Comparison of ENCODE assay signal across 11 mouse cellular contexts in the genomic region with DNA sequence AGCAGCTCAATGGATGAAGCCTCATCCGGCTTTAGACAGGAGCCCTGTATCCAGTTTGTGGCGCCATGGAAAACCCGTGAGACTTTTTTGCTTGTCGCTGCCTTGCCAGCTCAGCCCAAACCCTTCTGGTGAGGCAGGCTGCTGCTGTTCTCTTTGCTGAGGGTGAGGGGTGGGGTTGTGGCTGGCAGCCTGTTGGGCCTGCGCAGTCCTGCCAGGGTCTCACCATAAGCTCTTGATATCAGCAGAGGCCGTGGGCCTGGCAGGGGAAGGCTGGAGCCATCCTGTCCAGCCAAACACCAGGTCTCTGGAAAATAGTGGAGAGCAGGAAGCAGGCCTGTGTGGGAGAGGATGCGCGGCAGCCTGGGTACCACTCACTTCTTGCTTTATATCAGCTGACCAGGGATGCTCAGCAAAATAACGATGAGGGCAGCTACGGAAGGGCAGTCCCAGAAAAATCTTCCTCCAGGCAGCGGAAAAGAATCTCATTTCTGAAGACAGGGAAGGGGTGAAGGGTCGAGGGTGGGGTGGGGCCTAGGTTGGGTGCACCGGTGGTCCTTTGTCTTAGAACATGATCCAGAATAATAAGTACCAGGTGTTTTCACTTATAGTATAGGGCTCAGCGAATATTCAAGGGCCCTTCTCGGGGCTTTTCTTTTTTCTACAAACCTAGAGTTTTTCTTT.
DNase-seq lines count a peak whose midpoint lies in the region; ATAC-seq lines count a peak whose summit lies in the region.
"Had no signal": no experiment of that assay in that cellular context is flagged by ENCODE, and none has a peak within 500 bp of the region (broad histone marks: within the 10 kb centered on the region; RNA-seq: fewer than 3 reads in every experiment).

No protein-coding gene starts in this region.

- 55% methylated on average over 15 of the region's 15 CpGs for WGBS in heart, embryonic 11.5 days (ENCODE audit: insufficient replicate concordance)
- WGBS in embryonic facial prominence, embryonic 11.5 days = 33% methylated on average over 15 of the region's 15 CpGs
- 60% methylated on average over 15 of the region's 15 CpGs for WGBS in hindbrain, embryonic 15.5 days
- WGBS in limb, embryonic 13.5 days = 36% methylated on average over 15 of the region's 15 CpGs

- no peaks in the 10 kb centered on the region for H3K36me3 ChIP-seq in heart, embryonic 11.5 days (ENCODE audit: control insufficient read depth, insufficient read depth, low read length)
- H3K36me3 ChIP-seq in embryonic facial prominence, embryonic 11.5 days (replicated peaks; ENCODE audit: control insufficient read depth, insufficient read depth, low read depth, low read length) = no peaks in the 10 kb centered on the region
- no peaks in the 10 kb centered on the region for H3K36me3 ChIP-seq in hindbrain, embryonic 15.5 days
- H3K36me3 ChIP-seq in limb, embryonic 13.5 days = no peaks in the 10 kb centered on the region
- H3K36me3 ChIP-seq: stomach, embryonic 15.5 days had no signal

- H3K4me2 ChIP-seq in heart, embryonic 11.5 days = no peak overlapping the region
- H3K4me2 ChIP-seq in embryonic facial prominence, embryonic 11.5 days (ENCODE audit: low read depth, low read length) = no peak overlapping the region
- H3K4me2 ChIP-seq in hindbrain, embryonic 15.5 days = no peak overlapping the region
- H3K4me2 ChIP-seq in limb, embryonic 13.5 days (replicated peaks) = peak overlapping the region; percentile 24; the same call in 1 of the 2 replicates
- H3K4me2 ChIP-seq: stomach, embryonic 15.5 days had no signal

- 0 out of 2 replicates have a peak overlapping the region, but pooled peaks have one; percentile 10 for H3K9ac ChIP-seq in heart, embryonic 11.5 days (ENCODE audit: low read depth, low read length)
- peak overlapping the region; percentile 22 for H3K9ac ChIP-seq in embryonic facial prominence, embryonic 11.5 days (replicated peaks; ENCODE audit: low read length)
- no peak overlapping the region for H3K9ac ChIP-seq in hindbrain, embryonic 15.5 days
- peak overlapping the region; percentile 43; the same call in 1 of the 2 replicates for H3K9ac ChIP-seq in limb, embryonic 13.5 days
- H3K9ac ChIP-seq: stomach, embryonic 15.5 days had no signal

- H3K27me3 ChIP-seq in heart, embryonic 11.5 days (ENCODE audit: control insufficient read depth, insufficient read depth, low read length) = 0 out of 2 replicates have a peak, but pooled peaks cover 3% of the 10 kb centered on the region
- H3K27me3 ChIP-seq in embryonic facial prominence, embryonic 11.5 days (ENCODE audit: control insufficient read depth, insufficient read depth, low read length) = no peaks in the 10 kb centered on the region
- H3K27me3 ChIP-seq in hindbrain, embryonic 15.5 days = no peaks in the 10 kb centered on the region
- no peaks in the 10 kb centered on the region for H3K27me3 ChIP-seq in limb, embryonic 13.5 days
- H3K27me3 ChIP-seq: stomach, embryonic 15.5 days had no signal

- H3K4me1 ChIP-seq in heart, embryonic 11.5 days (ENCODE audit: control insufficient read depth, insufficient read depth, low read length) = peaks cover 10% of the 10 kb centered on the region
- no peaks in the 10 kb centered on the region; the same call in 1 of the 2 replicates for H3K4me1 ChIP-seq in embryonic facial prominence, embryonic 11.5 days (ENCODE audit: control insufficient read depth, insufficient read depth, low read length)
- peaks cover 16% of the 10 kb centered on the region for H3K4me1 ChIP-seq in hindbrain, embryonic 15.5 days (replicated peaks)
- peaks cover 51% of the 10 kb centered on the region for H3K4me1 ChIP-seq in limb, embryonic 13.5 days
- H3K4me1 ChIP-seq: stomach, embryonic 15.5 days had no signal

- intact Hi-C loops in gastrocnemius, postnatal 36 days (cut with DNase I) = loop anchor here (5.0 kb wide), 2 partner anchors 276 to 526 kb away; no protein-coding TSS in a partner anchor

- H3K4me3 ChIP-seq in heart, embryonic 11.5 days (ENCODE audit: low read depth, low read length) = no peak overlapping the region
- no peak overlapping the region for H3K4me3 ChIP-seq in embryonic facial prominence, embryonic 11.5 days (ENCODE audit: low read depth, low read length)
- H3K4me3 ChIP-seq in hindbrain, embryonic 15.5 days = no peak overlapping the region
- H3K4me3 ChIP-seq in limb, embryonic 13.5 days = no peak overlapping the region
- H3K4me3 ChIP-seq: myocyte; stomach, embryonic 15.5 days had no signal

- no peak for DNase-seq in heart, postnatal 4 days
- peak; percentile 76 for DNase-seq in embryonic facial prominence, embryonic 11.5 days (ENCODE audit: low spot score)
- no peak for DNase-seq in gastrocnemius, postnatal 36 days
- DNase-seq in natural killer cell, adult 2 months (ENCODE audit: low spot score in 2 of 2) = no peak
- no peak for DNase-seq in thymus, postnatal 36 days
- DNase-seq: adrenal gland, adult 2 months had no signal

- peak overlapping the region; percentile 47 for H3K27ac ChIP-seq in heart, embryonic 11.5 days (ENCODE audit: low read depth, low read length)
- H3K27ac ChIP-seq in embryonic facial prominence, embryonic 11.5 days (replicated peaks; ENCODE audit: low read depth, low read length) = peak overlapping the region; percentile 76
- peak overlapping the region; percentile 61 for H3K27ac ChIP-seq in hindbrain, embryonic 15.5 days (replicated peaks)
- peak overlapping the region; percentile 61 for H3K27ac ChIP-seq in limb, embryonic 13.5 days
- H3K27ac ChIP-seq: stomach, embryonic 15.5 days had no signal

- H3K9me3 ChIP-seq in heart, embryonic 11.5 days (replicated peaks; ENCODE audit: control insufficient read depth, low read length) = no peaks in the 10 kb centered on the region
- no peaks in the 10 kb centered on the region for H3K9me3 ChIP-seq in embryonic facial prominence, embryonic 11.5 days (replicated peaks; ENCODE audit: control insufficient read depth, low read length)
- no peaks in the 10 kb centered on the region for H3K9me3 ChIP-seq in hindbrain, embryonic 15.5 days
- no peaks in the 10 kb centered on the region for H3K9me3 ChIP-seq in limb, embryonic 13.5 days
- H3K9me3 ChIP-seq: stomach, embryonic 15.5 days had no signal

- ATAC-seq in heart, embryonic 11.5 days (replicated peaks; ENCODE audit: insufficient number of reproducible peaks, low FRiP score, low TSS enrichment) = no peak
- no peak for ATAC-seq in embryonic facial prominence, embryonic 11.5 days (replicated peaks; ENCODE audit: insufficient number of reproducible peaks, low FRiP score, low TSS enrichment, low read depth)
- ATAC-seq in hindbrain, embryonic 15.5 days (ENCODE audit: low FRiP score, low read depth) = no peak
- no peak for ATAC-seq in limb, embryonic 13.5 days (ENCODE audit: low FRiP score, low read depth)
